Mouse (Mus musculus): ENCODE data around the gene Carm1.

DNA sequence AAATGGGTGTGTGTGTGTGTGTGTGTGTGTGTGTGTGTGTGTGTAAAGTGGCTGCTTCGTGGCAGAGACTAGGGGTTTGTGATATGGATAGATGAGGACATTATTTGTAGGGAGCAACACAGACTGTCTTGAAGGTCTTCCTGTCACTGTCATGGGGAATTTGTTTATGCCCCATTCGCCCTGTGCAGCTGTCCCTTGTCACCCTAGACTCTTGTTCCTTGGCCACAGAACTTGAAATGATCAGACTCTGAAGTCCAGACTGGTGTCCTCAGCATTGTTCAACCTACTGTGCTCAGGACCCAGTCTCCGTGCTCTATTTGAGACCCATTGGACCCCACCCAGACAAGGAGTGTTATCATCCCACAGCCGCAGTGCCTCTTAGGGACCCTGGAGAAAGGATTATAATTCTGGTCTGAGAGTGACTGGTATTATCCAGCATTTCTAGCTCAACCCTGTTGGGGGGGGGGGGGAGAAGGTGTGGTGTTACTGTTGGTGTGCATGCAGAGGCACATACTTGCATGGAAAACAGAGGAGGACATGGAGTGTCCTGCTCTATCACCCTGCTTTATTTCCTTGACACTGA is 18.4 kb downstream of the Carm1 start:
- TF ChIP-seq CTCF (conservative IDR thresholded peaks at IDR 0.05; ENCODE audit: insufficient read depth, insufficient read length, low read depth, low read length), result no peak
- TF ChIP-seq POLR2A (IDR thresholded peaks at IDR 0.05; ENCODE audit: low read depth, low read length), result no peak
